Mouse (Mus musculus): ENCODE results near the gene Diablo.

The Diablo gene

DNA sequence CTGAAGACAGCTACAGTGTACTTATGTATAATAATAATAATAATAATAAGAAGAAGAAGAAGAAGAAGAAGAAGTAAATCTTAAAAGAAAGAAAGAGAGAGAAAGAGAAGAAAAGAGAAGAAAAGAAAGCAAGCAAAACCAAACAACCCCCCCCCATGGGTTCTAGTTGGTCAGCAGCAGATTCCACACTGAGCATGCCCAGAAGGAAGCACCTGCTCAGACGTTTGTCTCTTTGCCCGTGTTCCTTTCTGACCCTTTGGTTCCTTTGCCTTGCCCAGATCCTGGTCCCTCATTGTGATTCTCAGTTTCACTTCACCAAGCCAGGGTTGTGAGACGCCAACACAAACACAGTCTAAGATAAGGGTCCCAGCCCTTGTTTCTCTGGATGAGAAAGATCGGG, 22.0 kb downstream of the Diablo start:
- no peak for DNase-seq (ENCODE audit: low spot score)

DNA sequence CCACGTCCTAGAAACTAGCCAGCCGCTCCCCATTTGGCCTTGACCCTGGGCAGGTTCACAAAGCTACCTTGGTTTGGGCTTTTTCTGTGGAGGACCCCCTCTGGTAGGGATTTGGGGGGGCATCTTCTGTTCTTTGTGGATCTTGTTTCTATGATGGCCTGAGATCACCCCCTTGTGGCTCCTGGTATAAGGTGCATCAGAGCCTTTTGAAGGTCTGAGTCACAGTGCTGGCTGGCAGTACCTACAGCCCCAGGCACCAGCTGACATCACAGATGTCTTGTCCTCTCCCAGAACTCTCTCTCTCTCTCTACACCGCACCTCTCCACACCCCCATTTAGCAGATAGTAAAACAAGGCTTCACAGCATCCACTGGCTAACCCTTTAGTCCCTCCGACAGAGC, 24.3 kb downstream of the Diablo start:
- DNase-seq (ENCODE audit: low spot score) = no peak

DNA sequence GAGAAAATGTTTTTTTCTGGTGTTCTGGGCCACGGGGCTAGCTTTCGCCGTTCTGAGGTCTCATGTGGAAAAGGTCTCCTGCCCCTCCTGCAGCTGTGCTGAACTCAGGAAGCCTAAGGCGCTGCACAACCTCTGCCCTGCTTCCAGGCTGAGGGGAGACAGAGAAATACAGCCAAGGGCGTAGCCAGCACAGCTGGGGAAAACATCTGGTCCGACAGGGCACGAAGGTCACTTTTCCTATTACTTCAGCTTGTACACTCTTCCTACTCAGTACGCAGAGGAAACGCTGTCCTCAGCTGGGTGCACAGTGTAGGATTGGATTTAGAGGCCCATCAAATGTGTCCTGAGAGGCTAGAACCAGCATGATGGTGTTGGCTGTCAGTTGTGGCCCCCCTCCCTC, 34.0 kb downstream of the Diablo start:
- DNase-seq (ENCODE audit: low spot score) = no peak

DNA sequence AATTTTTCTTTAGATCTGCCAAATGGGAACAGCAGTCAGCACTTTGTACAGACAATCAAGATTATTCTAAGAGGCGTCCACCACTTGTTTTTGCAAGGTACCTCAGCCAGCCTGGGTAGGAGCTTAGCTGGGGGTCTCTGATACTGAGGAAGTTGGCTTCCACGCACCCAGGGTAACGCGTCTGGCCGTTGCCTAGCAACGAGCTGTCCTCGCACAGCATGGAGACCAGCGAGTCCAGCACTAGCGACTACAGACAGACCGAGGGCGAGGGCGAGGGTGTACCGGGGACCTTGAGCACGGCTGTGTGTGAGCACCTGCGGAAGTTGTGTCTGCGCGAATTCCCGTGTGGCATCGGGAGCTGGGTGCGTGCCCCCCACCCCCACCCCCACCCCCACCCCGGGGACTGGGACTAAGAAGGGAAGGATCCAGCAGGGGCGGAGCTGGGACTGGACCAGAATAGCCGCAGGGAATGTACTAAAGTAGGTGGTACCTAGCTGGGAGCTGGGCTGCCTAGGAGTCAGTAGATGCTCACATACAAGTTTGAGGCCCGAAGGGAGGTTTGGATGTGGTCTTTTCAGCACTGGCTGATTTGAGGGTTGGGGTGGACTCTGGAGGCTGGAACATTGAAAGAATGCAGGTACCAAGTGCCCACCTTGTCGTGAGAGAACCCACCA, 34.7 kb downstream of the Diablo start, which contains the start of the genes Lrrc43 and Il31:
Gene Lrrc43, plus strand, starts transcription at position 194 of the 674 bp plus-strand sequence.
Gene Il31, minus strand, starts transcription at position 378 of the 674 bp plus-strand sequence.
- no peak for DNase-seq (ENCODE audit: low spot score)

DNA sequence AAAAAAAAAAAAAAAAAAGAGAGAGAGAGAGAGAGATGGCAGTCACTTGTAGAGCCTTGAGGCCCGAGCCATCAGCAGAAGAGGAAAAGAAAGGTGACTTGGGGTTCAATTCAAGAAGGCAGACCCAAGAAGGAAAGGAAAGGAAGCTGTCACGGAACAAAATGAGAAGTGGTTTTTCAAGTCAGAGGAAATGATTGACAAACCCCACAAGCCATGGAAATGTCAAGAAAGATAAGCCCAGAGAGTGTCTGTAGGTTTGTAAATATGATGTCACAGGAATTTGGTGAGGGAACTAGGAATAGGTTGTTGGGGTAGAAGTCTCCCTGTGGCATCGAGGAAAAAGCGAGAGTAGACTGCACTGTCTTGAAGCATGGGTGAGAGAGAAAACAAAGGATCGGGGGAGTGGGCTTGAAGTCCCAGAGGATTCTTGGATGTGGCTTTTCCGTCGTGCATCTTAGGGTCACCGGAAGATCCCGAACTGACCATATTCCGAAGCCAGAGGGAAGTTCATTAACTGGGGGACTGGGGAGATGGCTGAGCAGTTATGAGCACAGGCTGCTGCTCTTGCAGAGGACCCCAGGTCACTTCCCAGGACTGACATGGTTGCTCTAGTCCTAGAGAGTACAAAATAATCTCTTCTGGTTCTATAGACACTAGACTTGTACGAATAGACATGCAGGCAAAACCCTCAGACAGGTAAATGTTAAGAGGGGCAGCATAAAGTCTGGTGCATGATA, 36.1 kb downstream of the Diablo start:
- no peak for DNase-seq (ENCODE audit: low spot score)

DNA sequence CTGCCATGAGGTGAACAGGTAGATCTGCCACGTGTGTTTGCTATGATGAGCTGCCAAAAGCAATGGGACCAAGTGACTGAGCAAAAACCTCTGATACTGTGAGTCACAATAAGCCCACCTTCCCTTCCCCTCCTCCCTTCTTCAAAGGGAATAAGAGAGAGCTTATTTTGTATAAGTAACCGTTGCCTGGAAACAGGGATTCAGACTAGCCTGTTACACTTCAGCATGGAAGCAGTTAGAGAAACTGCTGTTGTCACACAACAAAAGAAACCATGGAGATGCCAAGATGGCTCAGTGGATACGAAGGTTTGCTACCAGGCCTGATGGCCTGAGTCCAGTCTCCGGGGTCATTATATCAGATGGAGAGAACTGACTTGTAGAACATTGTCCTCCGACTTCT, 50.2 kb downstream of the Diablo start:
- DNase-seq (ENCODE audit: low spot score) = no peak

DNA sequence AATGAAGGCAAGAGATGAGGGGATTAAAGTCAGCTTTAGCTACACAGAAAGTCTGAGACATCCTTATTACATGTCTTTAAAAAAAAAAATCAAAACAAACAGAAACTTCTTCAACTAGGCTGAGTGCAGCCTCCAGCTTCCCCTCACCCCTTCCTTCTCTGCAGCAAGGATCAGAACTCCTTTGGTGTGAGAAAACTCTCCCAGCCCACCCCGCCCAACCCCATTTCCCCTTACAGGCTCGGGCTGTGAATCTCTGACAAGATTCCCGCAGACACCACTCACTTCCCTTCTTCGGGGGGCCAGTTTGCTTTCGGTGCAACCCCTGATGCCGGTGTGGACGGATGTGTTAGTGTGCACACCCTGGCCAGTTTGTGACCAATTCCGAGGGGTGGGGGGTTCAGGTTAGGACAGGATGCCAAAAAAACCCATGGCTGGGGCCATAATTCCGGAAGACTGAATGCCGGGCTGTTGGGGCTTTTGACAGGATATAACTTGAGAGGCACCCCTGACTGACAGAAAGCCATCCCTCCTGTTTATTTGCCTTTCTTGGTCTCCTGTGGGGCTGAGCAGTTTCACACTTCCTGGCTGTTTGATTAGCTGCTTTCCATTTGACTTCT, 53.1 kb downstream of the Diablo start:
- DNase-seq (ENCODE audit: low spot score) = no peak

DNA sequence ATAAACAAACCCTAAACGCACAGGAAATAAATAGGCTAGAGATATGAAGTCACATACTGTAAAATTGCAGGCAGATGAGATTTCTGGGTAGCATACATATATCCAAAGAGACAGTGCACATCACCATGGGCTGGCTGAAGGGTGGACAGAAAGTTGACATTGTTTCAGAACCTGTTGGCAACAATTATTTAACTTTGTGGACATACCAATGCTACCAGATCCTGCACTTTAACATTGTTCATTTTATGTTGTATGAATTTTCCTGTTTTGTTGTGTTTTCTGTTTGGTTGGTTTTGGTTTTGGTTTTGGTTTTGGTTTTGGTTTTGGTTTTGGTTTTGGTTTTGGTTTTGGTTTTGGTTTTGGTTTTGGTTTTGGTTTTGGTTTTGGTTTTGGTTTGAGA, 59.3 kb downstream of the Diablo start:
- DNase-seq (ENCODE audit: low spot score) = no peak

DNA sequence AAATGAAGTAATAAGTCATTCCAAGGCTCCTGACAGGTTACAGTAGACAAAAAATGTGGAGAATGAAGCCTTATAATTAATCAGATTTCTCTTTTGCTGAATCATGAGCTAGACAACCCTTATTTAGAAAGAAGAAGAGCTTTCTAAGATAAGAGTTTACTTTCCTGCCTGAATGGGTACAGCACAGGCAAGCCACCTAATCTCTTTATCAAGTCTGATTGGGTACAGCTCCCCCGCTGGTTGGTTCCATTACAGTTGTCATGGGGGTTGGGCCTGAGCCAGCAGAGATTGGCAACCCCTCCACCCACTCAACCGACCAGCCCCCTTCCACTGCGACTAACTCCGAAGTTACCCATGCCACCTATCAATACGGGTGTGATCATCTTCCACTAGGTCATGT, 62.6 kb downstream of the Diablo start:
- DNase-seq (ENCODE audit: low spot score) = no peak

Data from layer of hippocampus, adult 9-10 months (tissue).